Mouse (Mus musculus): ENCODE measurements around the gene Ctnnbl1. TPM values are rescaled to one million over a fixed set of nuclear protein-coding genes. Genes with fewer than 3 reads are reported as not detected.

Ctnnbl1 gene
- total RNA-seq, 2 experiments from 2014 or later, result 30.1 TPM

DNA sequence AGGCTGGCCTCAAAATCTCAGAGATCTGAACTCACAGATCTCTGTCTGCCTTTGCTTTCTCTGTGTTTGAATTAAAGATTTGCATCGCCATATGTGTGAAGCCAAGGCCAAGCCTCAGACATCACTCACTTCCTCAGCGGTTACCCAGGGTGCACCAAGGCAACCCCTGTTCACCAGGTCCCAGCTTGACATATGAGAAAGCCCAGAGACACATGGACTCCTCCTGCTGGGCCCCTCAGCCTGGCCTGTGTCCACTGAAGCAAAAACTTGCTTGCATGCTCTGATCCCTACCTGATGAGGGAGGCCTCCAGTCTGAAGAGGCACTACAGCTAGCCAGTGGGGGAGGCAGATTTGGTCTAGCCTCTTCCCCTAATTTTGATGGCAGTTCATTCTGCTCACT lies 63.1 kb downstream of the Ctnnbl1 start:
- TF ChIP-seq CTCF (IDR thresholded peaks at IDR 0.05), result no peak
- intact Hi-C loops (cut with DNase I), result loop anchor here (10.0 kb wide), 1 partner anchor 165 kb away; no protein-coding TSS in a partner anchor
- H3K4me3 ChIP-seq, result no peak overlapping the region
- DNase-seq (ENCODE audit: extremely low spot score in 1 of 2, low spot score in 2 of 2), result no peak
- no peak overlapping the region; the same call in 1 of the 2 replicates for H3K27ac ChIP-seq

DNA sequence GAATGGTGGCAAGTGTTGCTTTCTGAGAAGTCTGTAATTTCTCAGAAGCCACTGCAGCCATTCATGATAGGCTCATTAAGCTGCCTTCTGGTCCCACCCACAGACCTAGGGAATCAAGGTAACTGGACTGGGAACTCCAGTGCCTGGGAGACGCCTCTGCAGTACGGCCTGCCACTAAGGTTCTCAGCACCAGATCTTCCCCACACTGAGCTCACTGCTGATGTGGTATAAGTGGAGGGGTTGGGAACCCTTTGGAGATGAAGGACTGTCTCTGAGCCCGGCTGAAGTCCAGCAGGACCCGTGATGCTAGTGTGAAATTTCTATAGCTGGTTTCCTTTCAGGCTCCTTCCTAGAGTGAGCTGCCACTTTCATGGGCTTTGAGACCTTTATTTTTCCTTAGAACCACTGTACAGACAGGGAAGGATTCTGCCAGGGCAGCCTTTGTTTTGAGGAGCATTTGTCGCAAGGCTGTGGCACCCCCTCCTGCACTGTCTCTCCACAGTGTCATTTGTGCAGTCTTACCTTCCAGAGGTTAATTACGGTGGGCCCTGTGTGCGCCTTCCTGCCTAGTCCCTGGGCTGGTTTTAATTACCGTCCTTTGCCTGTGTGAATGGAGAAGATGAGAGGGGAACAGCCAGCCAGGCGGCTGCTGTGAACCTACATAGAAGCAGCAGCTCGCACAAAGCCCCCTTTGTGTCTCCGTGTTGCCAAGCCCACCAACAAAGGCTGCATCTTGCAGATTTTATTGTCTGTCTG lies 63.7 kb downstream of the Ctnnbl1 start:
- intact Hi-C loops (cut with DNase I), result loop anchor here (10.0 kb wide), 1 partner anchor 166 kb away; no protein-coding TSS in a partner anchor

DNA sequence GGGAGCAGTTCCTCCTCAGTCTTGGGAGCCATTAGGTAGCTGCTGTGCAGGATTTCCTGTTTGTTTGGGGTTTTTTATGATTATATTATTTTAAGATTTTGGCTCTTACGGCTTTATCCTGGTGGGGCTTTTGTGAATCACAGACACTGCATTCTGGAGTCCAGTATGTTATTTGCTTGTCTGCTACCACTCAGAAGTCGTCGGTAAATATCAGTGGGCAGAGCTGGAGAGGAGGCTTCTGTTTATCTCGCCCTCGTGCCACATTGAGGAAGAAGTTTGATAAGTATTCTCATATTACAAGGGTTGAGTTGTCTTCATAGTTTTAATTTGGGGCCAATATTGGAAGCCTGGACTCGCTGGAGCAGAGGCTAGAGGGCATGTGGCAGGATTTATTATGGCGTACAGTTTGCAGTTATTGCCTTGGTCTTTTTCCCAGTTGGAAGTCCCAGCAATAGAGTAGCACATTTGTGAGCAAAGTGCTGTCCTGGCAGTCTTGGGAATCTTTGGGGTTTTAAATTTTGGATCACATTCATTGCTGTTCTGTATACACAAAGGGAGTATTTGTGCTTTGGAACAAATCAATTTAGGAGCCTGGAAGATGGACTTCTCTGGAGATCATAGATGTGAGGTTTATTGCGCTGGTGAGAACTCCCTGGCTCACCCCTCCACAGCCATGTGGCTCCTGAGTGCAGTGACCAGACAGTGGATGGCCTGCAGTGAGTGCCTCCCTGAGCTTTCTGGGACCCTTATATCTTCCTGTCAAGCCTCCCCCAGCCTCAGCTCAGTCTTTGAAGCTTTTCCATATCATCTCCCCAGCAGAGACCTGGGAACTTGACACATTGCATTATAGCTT lies 64.5 kb downstream of the Ctnnbl1 start:
- TF ChIP-seq CTCF (IDR thresholded peaks at IDR 0.05), result no peak; the same call in 1 of the 2 replicates
- H3K4me3 ChIP-seq, result no peak overlapping the region
- H3K27ac ChIP-seq, result 0 out of 2 replicates have a peak overlapping the region, but pooled peaks have one; percentile 13
- DNase-seq (ENCODE audit: extremely low spot score in 1 of 2, low spot score in 2 of 2), result no peak
- intact Hi-C loops (cut with DNase I), result loop anchor here (10.0 kb wide), 1 partner anchor 167 kb away; no protein-coding TSS in a partner anchor

More for the DNA sequence above, 63.7 kb downstream of the Ctnnbl1 start:
- H3K27ac ChIP-seq, result peak overlapping the region; percentile 13
- no peak for DNase-seq (ENCODE audit: extremely low spot score in 1 of 2, low spot score in 2 of 2)
- no peak for TF ChIP-seq CTCF (IDR thresholded peaks at IDR 0.05)
- H3K4me3 ChIP-seq, result no peak overlapping the region

DNA sequence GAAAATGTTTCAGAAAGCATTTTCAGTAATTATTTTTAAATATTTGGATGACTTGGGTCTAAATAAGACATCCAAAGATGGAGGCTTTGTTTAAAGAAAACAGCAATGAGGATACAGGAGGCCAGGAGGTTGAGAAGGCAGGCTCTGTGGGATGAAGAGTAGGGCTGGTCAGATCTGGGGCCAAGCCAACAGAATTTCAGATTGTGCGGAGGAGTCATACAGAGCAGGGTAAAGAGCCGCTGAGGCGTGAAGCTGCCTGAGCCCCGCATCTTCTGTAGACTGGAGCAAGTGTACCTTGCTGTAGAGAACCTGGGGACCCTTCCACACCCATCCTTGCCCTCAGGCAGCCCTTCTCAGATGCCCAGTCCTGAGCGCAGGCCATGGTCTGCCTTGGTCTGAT lies 65.5 kb downstream of the Ctnnbl1 start:
- Histone ChIP-seq H3K4me3 (no peak overlapping the region), H3K27ac (peak overlapping the region; percentile 83; the same call in 1 of the 2 replicates)
- intact Hi-C loops (cut with DNase I), result loop anchor here (10.0 kb wide), 1 partner anchor 168 kb away; no protein-coding TSS in a partner anchor
- DNase-seq (ENCODE audit: extremely low spot score in 1 of 2, low spot score in 2 of 2), result no peak
- no peak for TF ChIP-seq CTCF (IDR thresholded peaks at IDR 0.05)

DNA sequence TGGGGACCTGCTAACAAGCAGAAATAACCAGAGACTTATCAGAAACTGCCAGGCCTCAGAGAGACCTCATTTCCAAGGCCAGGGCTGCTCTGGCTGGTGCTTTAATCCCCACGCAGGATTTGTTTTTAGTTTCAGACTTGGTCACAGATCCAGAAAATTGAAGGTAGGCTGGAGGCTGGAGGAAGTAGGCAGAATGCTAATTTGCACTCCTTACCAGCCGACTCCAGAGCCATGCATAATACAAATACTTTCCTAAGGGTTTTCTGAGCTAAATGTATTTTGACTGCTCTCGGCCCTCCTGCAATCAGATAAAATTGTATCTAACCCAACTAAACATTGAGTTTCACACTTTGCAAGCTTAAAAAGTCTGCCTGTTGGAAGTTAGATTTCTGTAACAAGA lies 67.2 kb downstream of the Ctnnbl1 start:
- H3K4me3 ChIP-seq, result no peak overlapping the region
- no peak for DNase-seq (ENCODE audit: extremely low spot score in 1 of 2, low spot score in 2 of 2)
- peak overlapping the region; percentile 83 for H3K27ac ChIP-seq
- intact Hi-C loops (cut with DNase I), result loop anchor here (1.0 to 10.0 kb wide), 5 partner anchors 28 to 170 kb away; partner anchors contain the start of gene Vstm2l
- TF ChIP-seq CTCF (IDR thresholded peaks at IDR 0.05), result no peak

DNA sequence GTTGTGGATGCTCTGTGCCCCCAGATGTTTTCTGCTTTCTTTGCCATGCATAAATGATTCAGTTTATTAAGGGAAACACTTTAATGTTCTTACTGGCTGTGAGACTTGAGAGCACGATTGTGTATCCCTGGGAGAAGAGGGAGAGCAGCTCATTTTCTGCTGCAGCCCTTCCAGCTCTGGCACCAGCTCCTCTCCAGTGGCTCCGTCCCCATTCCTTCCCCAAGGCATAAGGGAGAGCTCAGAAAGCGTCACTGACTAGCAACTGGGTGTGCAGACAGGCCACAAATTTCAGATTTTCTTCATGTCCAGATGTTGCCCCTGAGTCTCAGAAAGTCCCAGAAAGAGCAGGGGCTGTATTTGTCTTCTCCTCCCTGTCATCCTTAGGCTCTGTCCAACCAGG lies 67.9 kb downstream of the Ctnnbl1 start:
- intact Hi-C loops (cut with DNase I), result loop anchor here (2.0 to 10.0 kb wide), 5 partner anchors 28 to 170 kb away; partner anchors contain the start of gene Vstm2l
- DNase-seq (ENCODE audit: extremely low spot score in 1 of 2, low spot score in 2 of 2), result peak in 1 of 2 experiments; percentile 20
- Histone ChIP-seq H3K4me3 (no peak overlapping the region), H3K27ac (peak overlapping the region; percentile 83)
- TF ChIP-seq CTCF (IDR thresholded peaks at IDR 0.05), result no peak

DNA sequence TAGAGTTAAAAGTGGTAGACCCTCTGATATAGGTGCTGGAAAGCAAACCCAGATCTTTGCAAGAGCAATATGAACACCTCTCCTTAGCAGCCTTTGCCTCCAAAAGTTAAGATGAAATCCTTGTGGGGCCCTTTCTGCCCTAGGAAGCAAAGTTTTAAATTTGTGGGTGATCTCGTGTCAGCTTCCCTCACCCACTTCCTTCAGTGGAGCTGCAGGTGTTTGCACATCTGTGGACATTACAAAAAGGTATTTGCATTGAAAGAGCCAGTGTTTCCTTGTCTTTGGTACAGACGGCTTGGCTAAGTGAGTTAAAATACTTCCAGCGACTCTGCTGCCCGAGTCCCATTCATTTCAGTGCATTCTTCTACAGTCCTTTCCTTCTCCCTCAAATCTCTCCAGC lies 69.9 kb downstream of the Ctnnbl1 start:
- Histone ChIP-seq H3K4me3 (no peak overlapping the region), H3K27ac (no peak overlapping the region; the same call in 1 of the 2 replicates)
- no peak for DNase-seq (ENCODE audit: extremely low spot score in 1 of 2, low spot score in 2 of 2)
- TF ChIP-seq CTCF (IDR thresholded peaks at IDR 0.05), result no peak
- intact Hi-C loops (cut with DNase I), result loop anchor here (5.0 to 10.0 kb wide), 2 partner anchors 70 to 172 kb away; no protein-coding TSS in a partner anchor

DNA sequence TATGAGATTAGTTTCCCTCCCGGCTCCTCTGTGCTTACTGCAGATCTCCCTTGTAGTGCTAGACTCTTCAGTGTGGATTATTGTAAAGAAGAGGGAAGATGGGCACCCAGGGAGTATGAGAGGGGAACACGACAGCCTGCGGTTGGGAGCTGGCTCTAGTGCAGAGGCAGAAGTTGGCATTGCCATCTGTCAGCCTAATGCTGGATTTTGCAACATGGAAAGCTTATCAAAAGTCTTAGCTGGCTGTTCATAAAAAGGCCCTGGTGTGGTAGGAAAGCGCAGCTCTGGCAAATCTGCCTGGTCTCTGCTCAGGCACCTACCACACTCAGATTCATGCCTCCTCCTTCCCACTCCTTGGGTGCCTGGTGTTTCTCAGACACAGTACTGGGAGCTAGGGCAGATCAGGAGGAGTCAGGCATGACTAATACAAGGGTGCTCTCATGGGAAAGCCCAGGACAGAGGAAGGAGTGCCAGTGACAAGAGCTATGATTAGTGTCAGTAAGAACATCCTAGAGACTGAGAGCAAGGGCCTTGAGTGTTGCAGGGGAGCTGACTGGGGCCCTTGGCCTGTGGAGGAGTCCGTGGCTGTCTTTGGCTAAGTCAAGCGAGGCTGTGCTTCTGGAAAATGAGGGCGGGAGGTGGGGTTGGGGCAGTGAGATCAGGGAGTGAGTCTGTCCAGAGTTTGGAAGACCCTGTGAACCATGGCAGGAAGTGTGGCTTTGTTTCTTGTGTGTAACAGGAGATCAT lies 70.6 kb downstream of the Ctnnbl1 start:
- no peak for TF ChIP-seq CTCF (IDR thresholded peaks at IDR 0.05)
- DNase-seq (ENCODE audit: extremely low spot score in 1 of 2, low spot score in 2 of 2), result no peak
- Histone ChIP-seq H3K4me3 (no peak overlapping the region), H3K27ac (peak overlapping the region; percentile 18; the same call in 1 of the 2 replicates)
- intact Hi-C loops (cut with DNase I), result loop anchor here (5.0 to 10.0 kb wide), 2 partner anchors 70 to 173 kb away; no protein-coding TSS in a partner anchor

DNA sequence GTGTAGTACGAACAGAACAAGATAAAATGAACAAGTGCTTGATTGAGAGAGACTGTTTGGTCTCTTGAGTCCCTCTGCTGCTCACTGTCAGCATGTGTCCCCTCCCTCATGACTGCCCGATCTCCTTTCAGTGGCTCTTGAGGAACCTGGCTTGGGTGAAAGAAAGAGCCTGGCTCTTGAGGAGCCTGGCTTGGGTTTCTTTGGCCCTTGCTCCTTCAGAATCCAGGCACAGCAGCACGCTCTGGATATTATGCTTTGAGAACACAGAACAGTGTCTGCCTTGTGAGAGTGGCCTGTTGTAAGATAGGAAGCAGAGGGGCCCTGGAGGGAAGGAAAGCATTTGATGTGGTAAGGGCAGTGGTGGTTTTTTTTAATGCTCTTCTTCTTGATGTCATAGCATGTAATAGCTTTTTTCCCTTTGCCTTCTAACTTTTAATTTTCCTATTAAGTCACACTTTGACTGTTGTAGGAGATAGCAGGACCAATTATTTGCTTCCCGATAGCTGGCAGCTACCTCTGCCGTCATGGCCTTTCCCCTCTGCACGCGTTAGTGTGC lies 71.2 kb downstream of the Ctnnbl1 start:
- DNase-seq (ENCODE audit: extremely low spot score in 1 of 2, low spot score in 2 of 2), result peak in 1 of 2 experiments; percentile 10
- Histone ChIP-seq H3K4me3 (no peak overlapping the region), H3K27ac (peak overlapping the region; percentile 18; the same call in 1 of the 2 replicates)
- no peak for TF ChIP-seq CTCF (IDR thresholded peaks at IDR 0.05)
- intact Hi-C loops (cut with DNase I), result loop anchor here (5.0 to 10.0 kb wide), 2 partner anchors 69 to 174 kb away; no protein-coding TSS in a partner anchor

DNA sequence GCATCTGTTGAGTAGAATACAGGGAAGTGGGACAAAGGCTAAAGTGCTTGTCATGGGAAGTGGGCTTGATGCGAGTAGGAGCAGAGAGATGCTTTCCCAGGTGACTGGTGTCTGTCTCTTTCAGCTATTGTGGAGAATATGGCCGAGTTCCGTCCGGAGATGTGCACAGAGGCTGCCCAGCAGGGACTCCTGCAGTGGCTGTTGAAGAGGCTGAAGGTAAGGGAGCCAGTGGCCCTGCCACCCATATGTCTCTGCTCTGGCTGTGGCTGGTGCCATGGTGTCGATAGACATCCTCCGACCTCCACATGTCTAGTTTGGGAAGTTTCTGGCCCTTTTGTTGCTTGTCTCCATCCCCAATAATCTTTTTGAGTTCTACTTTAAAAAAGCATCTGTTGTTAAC lies 72.1 kb downstream of the Ctnnbl1 start:
- Histone ChIP-seq H3K4me3 (no peak overlapping the region), H3K27ac (no peak overlapping the region)
- intact Hi-C loops (cut with DNase I), result loop anchor here (5.0 to 10.0 kb wide), 2 partner anchors 68 to 175 kb away; no protein-coding TSS in a partner anchor
- no peak for TF ChIP-seq CTCF (IDR thresholded peaks at IDR 0.05)
- peak; percentile 4 to 7 for DNase-seq (ENCODE audit: extremely low spot score in 1 of 2, low spot score in 2 of 2)

Data from left cerebral cortex, adult 2 months (tissue).